Mouse (Mus musculus): ENCODE results near the gene Frmd4b.

DNA sequence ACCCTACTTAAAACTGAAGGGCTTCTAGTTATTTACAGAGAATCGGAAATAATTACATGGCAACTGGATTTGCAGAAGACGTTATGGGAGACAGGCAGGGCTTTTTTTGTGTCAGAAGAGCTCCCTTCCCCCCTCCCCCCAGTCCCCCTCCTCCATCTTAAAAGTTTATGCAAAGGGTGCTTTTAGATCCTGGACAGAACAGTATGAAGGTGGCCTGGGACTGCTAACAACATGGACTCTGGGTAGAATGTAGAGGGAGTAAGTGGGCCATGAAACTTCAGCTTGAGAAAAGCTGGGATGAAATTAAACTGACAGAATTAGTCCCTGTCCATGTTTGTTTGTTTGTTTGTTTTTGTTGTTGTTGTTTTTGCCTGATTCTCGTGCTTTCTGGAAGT lies 304.8 kb downstream of the Frmd4b start:
- TF ChIP-seq CTCF (IDR thresholded peaks at IDR 0.05; ENCODE audit: low read depth, low read length) (no peak), GATA1 (IDR thresholded peaks at IDR 0.05; ENCODE audit: borderline replicate concordance, low read length) (no peak), GATA2 (IDR thresholded peaks at IDR 0.05; ENCODE audit: borderline replicate concordance, low read depth, low read length) (no peak)
